Mouse (Mus musculus): Measurements from ENCODE around the gene Gm9195. TPM values are rescaled to one million over a fixed set of nuclear protein-coding genes. Genes with fewer than 3 reads are reported as not detected.

Gm9195 gene
- polyA plus RNA-seq (2014; fragmentation: Illumina TruSeq; extraction: RNeasy Lipid Tissue Mini Kit (QIAGEN cat#74804); ENCODE audit: low read depth, low replicate concordance): not detected

DNA sequence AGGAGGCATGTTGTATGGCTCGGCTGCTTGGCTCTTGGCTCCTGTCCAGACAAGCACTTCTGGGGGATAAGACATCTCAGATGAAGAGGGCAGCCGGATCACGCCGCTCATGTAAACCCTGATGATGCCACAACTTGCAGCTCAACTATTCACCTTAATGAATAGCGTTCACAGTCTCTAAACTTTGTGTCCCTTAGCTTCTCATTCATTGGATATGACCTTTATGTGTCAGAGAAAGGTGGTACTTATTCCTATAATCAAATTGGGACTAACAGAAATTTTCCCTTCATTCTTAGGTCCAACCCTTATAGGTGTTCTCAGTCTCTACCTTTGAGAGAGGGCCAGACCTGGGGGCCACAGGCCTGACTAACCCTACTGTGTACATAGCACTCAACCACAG, at the start of gene Gm9195:
Gm9195 (minus strand) TSS at position 101 of the 400 bp plus-strand sequence.

Other genes starting within 250 kb of the Gm9195 start
- gene Fndc3a, start 218.2 kb upstream of the Gm9195 start, polyA plus RNA-seq (2014; fragmentation: Illumina TruSeq; extraction: RNeasy Lipid Tissue Mini Kit (QIAGEN cat#74804); ENCODE audit: low read depth, low replicate concordance): 9.1 TPM

Data from heart, adult 10 weeks (tissue).